Mouse (Mus musculus): ENCODE results near the gene Arhgap1.

Gene Arhgap1

GRCm38 (mm10) chr2:91699225-91699624 lies 49.6 kb downstream of the Arhgap1 start:
- DNase-seq (ENCODE audit: low spot score) = no peak

- DNase-seq (ENCODE audit: low spot score) = no peak
These were observed 51.7 kb downstream of the Arhgap1 start for GRCm38 (mm10) chr2:91701366-91701765.

- DNase-seq (ENCODE audit: low spot score) = no peak
These were observed 56.1 kb downstream of the Arhgap1 start for GRCm38 (mm10) chr2:91705736-91706135.

- no peak for DNase-seq (ENCODE audit: low spot score)
These were observed 56.8 kb downstream of the Arhgap1 start for GRCm38 (mm10) chr2:91706456-91706855.

GRCm38 (mm10) chr2:91708361-91708760 lies 58.7 kb downstream of the Arhgap1 start:
- DNase-seq (ENCODE audit: low spot score) = no peak

GRCm38 (mm10) chr2:91710272-91711234 lies 60.9 kb downstream of the Arhgap1 start, which contains the start of the genes Atg13 and Harbi1:
TSS of gene Atg13 (minus strand) at chr2:91710576.
TSS of gene Harbi1 (plus strand) at chr2:91710852.
- DNase-seq (ENCODE audit: low spot score) = peak; percentile 91

- no peak for DNase-seq (ENCODE audit: low spot score)
These were observed 61.7 kb downstream of the Arhgap1 start for GRCm38 (mm10) chr2:91711256-91711925.

GRCm38 (mm10) chr2:91714921-91715320 lies 65.3 kb downstream of the Arhgap1 start:
- no peak for DNase-seq (ENCODE audit: low spot score)

- no peak for DNase-seq (ENCODE audit: low spot score)
These were observed 68.6 kb downstream of the Arhgap1 start for GRCm38 (mm10) chr2:91718276-91718675.
